Mouse (Mus musculus) testis, postnatal 10 days (tissue): ENCODE data around the gene Zbtb42.

ENCODE experiments used
- DNase-seq: peaks from one replicate; pipeline ENCODE4 v3.0.0; 2021; ENCODE audit warnings: low spot score

Zbtb42 gene

GRCm38 (mm10) chr12:112661327-112661605 lies 17.4 kb upstream of the Zbtb42 start:
- DNase-seq, result no peak

GRCm38 (mm10) chr12:112661851-112662250 lies 16.8 kb upstream of the Zbtb42 start:
- no peak for DNase-seq

GRCm38 (mm10) chr12:112663303-112663702 lies 15.3 kb upstream of the Zbtb42 start:
- no peak for DNase-seq

- no peak for DNase-seq
Observed at GRCm38 (mm10) chr12:112663716-112664115, 14.9 kb upstream of the Zbtb42 start.

GRCm38 (mm10) chr12:112664124-112664523 lies 14.5 kb upstream of the Zbtb42 start:
- DNase-seq, result no peak

GRCm38 (mm10) chr12:112664656-112665055 lies 14.0 kb upstream of the Zbtb42 start:
- no peak for DNase-seq

GRCm38 (mm10) chr12:112665445-112665844 lies 13.2 kb upstream of the Zbtb42 start:
- DNase-seq, result no peak

GRCm38 (mm10) chr12:112665881-112666544 lies 12.6 kb upstream of the Zbtb42 start:
- no peak for DNase-seq

GRCm38 (mm10) chr12:112667619-112668297 lies 10.9 kb upstream of the Zbtb42 start:
- DNase-seq, result no peak

GRCm38 (mm10) chr12:112670718-112671393 lies 7.8 kb upstream of the Zbtb42 start:
- DNase-seq, result peak; percentile 65

GRCm38 (mm10) chr12:112671891-112672290 lies 6.7 kb upstream of the Zbtb42 start:
- DNase-seq, result peak; percentile 47

- DNase-seq, result peak; percentile 66
Observed at GRCm38 (mm10) chr12:112672744-112673575, 5.7 kb upstream of the Zbtb42 start.

GRCm38 (mm10) chr12:112673576-112674091 lies 5.0 kb upstream of the Zbtb42 start:
- peak; percentile 80 for DNase-seq

- peak; percentile 74 for DNase-seq
Observed at GRCm38 (mm10) chr12:112674132-112675011, 4.3 kb upstream of the Zbtb42 start, which contains the start of gene Akt1. TSS of gene Akt1 (minus strand) at chr12:112674884.

GRCm38 (mm10) chr12:112675245-112676035 lies 3.2 kb upstream of the Zbtb42 start:
- DNase-seq, result peak; percentile 91

GRCm38 (mm10) chr12:112677076-112677475 lies 1.6 kb upstream of the Zbtb42 start:
- peak; percentile 55 for DNase-seq

GRCm38 (mm10) chr12:112677943-112678554 lies 579 bp upstream of the Zbtb42 start:
- peak; percentile 44 for DNase-seq

- DNase-seq, result peak; percentile 57
Observed at GRCm38 (mm10) chr12:112679027-112679996, 684 bp downstream of the Zbtb42 start.

- DNase-seq, result no peak
Observed at GRCm38 (mm10) chr12:112683351-112683750, 4.7 kb downstream of the Zbtb42 start.
